Mouse (Mus musculus) hindbrain, embryonic 14.5 days (tissue): ENCODE results near the gene Mbnl3. TPM values are rescaled to one million over a fixed set of nuclear protein-coding genes. Genes with fewer than 3 reads are reported as not detected.

ENCODE experiments used
- ATAC-seq: fragments of 200-750 bp; cut with Nextera tagmentation; 2 replicates; pipeline ENCODE4 v1.8.0; 2017; ENCODE audit warnings: moderate number of reproducible peaks, mild to moderate bottlenecking, moderate TSS enrichment, moderate library complexity; ENCODE audit not compliant: low FRiP score
- DNase-seq: peaks from one replicate; pipeline ENCODE4 v3.0.0-alpha.2; 2015; ENCODE audit warnings: low spot score
- H3K27ac ChIP-seq: fragments of 300-500 bp; sonication (generic); 2 replicates; pipeline ENCODE4 v1.5.1; 2014; ENCODE audit warnings: mild to moderate bottlenecking, moderate library complexity
- H3K27me3 ChIP-seq: fragments of 300-500 bp; sonication (generic); 2 replicates; pipeline ENCODE4 v1.6.1; 2014; ENCODE audit warnings: mild to moderate bottlenecking, low read length, mixed read lengths; ENCODE audit not compliant: control insufficient read depth, insufficient read depth
- H3K36me3 ChIP-seq: fragments of 300-500 bp; sonication (generic); replicated peaks from 2 replicates; pipeline ENCODE4 v1.6.1; 2014; ENCODE audit not compliant: control insufficient read depth, insufficient read depth
- H3K4me1 ChIP-seq: fragments of 300-500 bp; sonication (generic); replicated peaks from 2 replicates; pipeline ENCODE4 v1.6.1; 2014; ENCODE audit warnings: antibody characterized with exemption, low read length, mixed read lengths; ENCODE audit not compliant: control insufficient read depth, insufficient read depth
- H3K4me2 ChIP-seq: fragments of 300-500 bp; sonication (generic); replicated peaks from 2 replicates; pipeline ENCODE4 v1.6.1; 2014; ENCODE audit warnings: mild to moderate bottlenecking, moderate library complexity
- H3K4me3 ChIP-seq: fragments of 300-500 bp; sonication (generic); replicated peaks from 2 replicates; pipeline ENCODE4 v1.5.1; 2014; ENCODE audit warnings: mild to moderate bottlenecking, low read length
- H3K9ac ChIP-seq: fragments of 300-500 bp; sonication (generic); 2 replicates; pipeline ENCODE4 v1.6.1; 2014
- H3K9me3 ChIP-seq: fragments of 300-500 bp; sonication (generic); 2 replicates; pipeline ENCODE4 v1.6.1; 2016; ENCODE audit warnings: low read length; ENCODE audit not compliant: control insufficient read depth
- WGBS: fragments of 180-500 bp; shearing (Covaris S2); extraction: QIAGEN DNeasy Blood & Tissue Kit; methylation state at CpG from one replicate; pipeline ENCODE4 v1.1.7; 2014; 5-methylcytosine and 5-hydroxymethylcytosine counted together
- polyA plus RNA-seq: library from polyadenylated mRNA; unstranded; fragments of >200 nt; fragmentation: Nextera tagmentation; extraction: Ambion mirVana; gene quantifications from 2 replicates; pipeline ENCODE4 v1.2.1, GENCODE M21; 2014

The Mbnl3 gene
- 0.95 and 1.1 TPM in 2 replicates for polyA plus RNA-seq

GRCm38 (mm10) chrX:51206432-51206831, at the start of gene Mbnl3:
Gene Mbnl3, minus strand, starts transcription at chrX:51206532.
- Histone ChIP-seq H3K4me3 (peak within 1 kb of the TSS; percentile 47), H3K4me1 (no peaks in the 10 kb centered on the region), H3K4me2 (peak within 1 kb of the TSS; percentile 79), H3K36me3 (no peaks in the 10 kb centered on the region), H3K9me3 (no peaks in the 10 kb centered on the region), H3K27ac (no peak within 1 kb of the TSS), H3K9ac (peak within 1 kb of the TSS; percentile 24; the same call in 1 of the 2 replicates), H3K27me3 (peaks cover 15% of the 10 kb centered on the region)
- WGBS: 41% methylated on average over 11 of the region's 11 CpGs
- no peak for DNase-seq
- no peak for ATAC-seq

GRCm38 (mm10) chrX:51205548-51206324, 596 bp downstream of the Mbnl3 start:
- Histone ChIP-seq H3K9me3 (no peaks in the 10 kb centered on the region), H3K4me1 (no peaks in the 10 kb centered on the region), H3K4me3 (peak overlapping the region; percentile 47), H3K9ac (peak overlapping the region; percentile 24; the same call in 1 of the 2 replicates), H3K27me3 (peaks cover 15% of the 10 kb centered on the region), H3K4me2 (peak overlapping the region; percentile 79), H3K36me3 (no peaks in the 10 kb centered on the region), H3K27ac (no peak overlapping the region)
- ATAC-seq (peak; percentile 57), DNase-seq (peak; percentile 38)
- WGBS: 21% methylated on average over 70 of the region's 79 CpGs

DNA sequence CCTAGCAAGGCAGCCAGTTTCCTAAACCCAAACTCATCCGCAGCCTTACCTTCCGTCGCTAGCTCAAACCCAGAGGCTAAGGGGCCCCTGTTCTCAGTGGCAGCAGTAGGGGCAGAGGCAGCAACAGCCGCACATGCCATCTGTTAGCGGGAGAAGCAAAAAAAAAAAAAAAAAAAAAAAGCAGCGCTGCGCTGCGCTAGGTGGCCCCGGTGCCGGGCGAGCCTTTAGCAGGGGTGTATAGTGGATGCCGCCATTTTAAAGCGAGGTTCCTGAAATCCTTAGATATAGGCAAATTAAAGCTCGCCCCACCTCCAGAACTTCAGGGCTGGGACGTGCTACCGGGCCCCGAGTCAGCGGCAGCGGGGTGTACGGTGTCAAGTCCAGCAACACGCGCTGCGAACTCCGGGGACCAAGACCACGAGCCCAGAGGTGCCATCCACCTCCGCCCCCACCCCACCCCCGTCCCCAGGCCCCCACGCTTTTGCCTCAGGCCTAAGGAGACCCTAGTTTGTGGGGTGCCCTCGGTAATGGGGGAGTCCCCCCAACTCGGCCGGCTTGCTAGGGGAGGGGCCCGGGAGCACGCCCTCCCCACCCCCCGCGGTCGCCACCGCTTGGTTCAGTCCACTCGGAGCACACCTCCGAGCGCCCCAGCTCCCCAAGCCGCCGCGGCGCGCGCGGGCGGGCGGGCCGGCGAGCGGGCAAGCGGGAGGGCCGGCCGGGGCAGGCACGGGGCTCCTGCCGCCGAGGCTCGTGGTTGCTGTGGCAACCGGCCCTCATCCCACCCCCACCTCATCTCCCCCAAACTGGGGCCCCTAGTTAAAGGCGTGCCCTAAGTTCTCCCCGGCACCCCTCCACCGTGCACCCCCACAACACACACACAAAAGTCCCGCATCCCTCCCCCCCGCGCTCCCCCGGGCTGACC, 1.4 kb downstream of the Mbnl3 start:
- H3K36me3 ChIP-seq: no peaks in the 10 kb centered on the region
- WGBS: 22% methylated on average over 37 of the region's 67 CpGs
- H3K27ac ChIP-seq: no peak overlapping the region
- peak overlapping the region; percentile 24; the same call in 1 of the 2 replicates for H3K9ac ChIP-seq
- H3K4me1 ChIP-seq: no peaks in the 10 kb centered on the region
- H3K4me3 ChIP-seq: peak overlapping the region; percentile 47
- ATAC-seq: peak; percentile 71
- H3K27me3 ChIP-seq: peaks cover 15% of the 10 kb centered on the region
- H3K4me2 ChIP-seq: peak overlapping the region; percentile 79
- H3K9me3 ChIP-seq: no peaks in the 10 kb centered on the region
- DNase-seq: no peak

GRCm38 (mm10) chrX:51197012-51197411, 9.3 kb downstream of the Mbnl3 start:
- H3K4me1 ChIP-seq: no peaks in the 10 kb centered on the region
- no peak overlapping the region for H3K27ac ChIP-seq
- ATAC-seq: no peak
- no peaks in the 10 kb centered on the region for H3K27me3 ChIP-seq
- no peak overlapping the region for H3K4me2 ChIP-seq
- H3K36me3 ChIP-seq: no peaks in the 10 kb centered on the region
- no peak overlapping the region for H3K9ac ChIP-seq
- H3K9me3 ChIP-seq: no peaks in the 10 kb centered on the region
- no peak overlapping the region for H3K4me3 ChIP-seq
- no peak for DNase-seq

GRCm38 (mm10) chrX:51171914-51172313, 34.4 kb downstream of the Mbnl3 start:
- DNase-seq (no peak), ATAC-seq (no peak)
- Histone ChIP-seq H3K36me3 (no peaks in the 10 kb centered on the region), H3K4me2 (no peak overlapping the region), H3K27ac (no peak overlapping the region), H3K4me3 (no peak overlapping the region), H3K27me3 (no peaks in the 10 kb centered on the region), H3K4me1 (no peaks in the 10 kb centered on the region), H3K9ac (no peak overlapping the region), H3K9me3 (no peaks in the 10 kb centered on the region)
- WGBS: 60% methylated on average over 2 of the region's 2 CpGs

DNA sequence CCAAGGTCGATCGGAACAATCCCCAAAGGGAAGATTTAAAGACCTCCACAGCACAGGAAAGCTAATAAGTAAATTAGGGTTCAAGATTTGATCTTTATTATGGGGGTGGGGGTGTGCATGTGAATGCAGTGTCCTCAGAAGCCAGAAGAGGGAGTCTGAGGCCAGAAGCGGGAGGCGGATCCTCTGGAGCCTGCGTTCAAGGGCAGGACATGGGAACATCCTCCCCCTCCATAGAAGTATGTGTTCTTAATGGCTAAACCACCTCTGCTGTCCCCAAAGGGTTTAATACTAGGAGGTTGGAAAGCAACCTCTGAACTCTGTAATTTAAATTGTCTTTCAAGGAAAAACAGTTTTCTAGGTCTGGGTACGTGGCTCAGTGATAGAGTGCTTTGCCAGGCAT, 34.9 kb downstream of the Mbnl3 start:
- H3K4me3 ChIP-seq: no peak overlapping the region
- no peak for DNase-seq
- 67% methylated on average over 6 of the region's 6 CpGs for WGBS
- H3K27ac ChIP-seq: no peak overlapping the region
- H3K36me3 ChIP-seq: no peaks in the 10 kb centered on the region
- no peaks in the 10 kb centered on the region for H3K9me3 ChIP-seq
- no peaks in the 10 kb centered on the region for H3K27me3 ChIP-seq
- no peaks in the 10 kb centered on the region for H3K4me1 ChIP-seq
- no peak overlapping the region for H3K9ac ChIP-seq
- no peak overlapping the region for H3K4me2 ChIP-seq
- ATAC-seq: no peak

GRCm38 (mm10) chrX:51170404-51170803, 35.9 kb downstream of the Mbnl3 start:
- DNase-seq (no peak), ATAC-seq (no peak)
- H3K27me3 ChIP-seq: no peaks in the 10 kb centered on the region
- no peaks in the 10 kb centered on the region for H3K9me3 ChIP-seq
- H3K36me3 ChIP-seq: no peaks in the 10 kb centered on the region
- 94% methylated on average over 1 of the region's 1 CpGs for WGBS
- no peak overlapping the region for H3K4me3 ChIP-seq
- H3K4me1 ChIP-seq: no peaks in the 10 kb centered on the region
- no peak overlapping the region for H3K27ac ChIP-seq
- no peak overlapping the region for H3K4me2 ChIP-seq
- H3K9ac ChIP-seq: no peak overlapping the region

DNA sequence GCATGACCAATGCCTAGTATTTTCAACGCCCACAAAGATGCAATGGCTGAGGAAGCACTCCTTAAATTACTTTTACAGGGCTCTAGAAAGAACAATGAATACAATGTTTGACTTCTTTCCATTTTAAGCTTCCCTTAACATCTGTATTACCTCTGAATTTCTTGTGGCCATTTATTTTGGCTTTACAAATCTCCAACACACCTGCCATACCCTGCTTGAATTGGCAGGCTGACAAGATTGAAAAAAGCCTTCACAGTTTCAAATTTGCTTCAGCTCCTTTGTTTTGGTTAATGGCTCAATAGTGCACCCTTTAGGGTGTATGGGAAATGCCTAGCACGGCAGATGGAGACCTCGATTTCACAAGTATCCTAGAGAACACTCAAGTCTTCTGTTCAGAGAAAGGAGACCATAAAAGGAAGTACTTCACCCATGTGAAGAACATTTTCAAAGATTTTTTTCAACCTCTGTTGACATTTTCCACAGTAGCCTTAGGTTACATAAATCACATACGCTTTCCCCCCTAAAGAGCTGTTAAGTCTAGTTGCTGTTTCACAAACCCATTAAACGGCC, 36.8 kb downstream of the Mbnl3 start:
- no peak for ATAC-seq
- H3K27ac ChIP-seq: no peak overlapping the region
- WGBS: 69% methylated on average over 5 of the region's 5 CpGs

DNA sequence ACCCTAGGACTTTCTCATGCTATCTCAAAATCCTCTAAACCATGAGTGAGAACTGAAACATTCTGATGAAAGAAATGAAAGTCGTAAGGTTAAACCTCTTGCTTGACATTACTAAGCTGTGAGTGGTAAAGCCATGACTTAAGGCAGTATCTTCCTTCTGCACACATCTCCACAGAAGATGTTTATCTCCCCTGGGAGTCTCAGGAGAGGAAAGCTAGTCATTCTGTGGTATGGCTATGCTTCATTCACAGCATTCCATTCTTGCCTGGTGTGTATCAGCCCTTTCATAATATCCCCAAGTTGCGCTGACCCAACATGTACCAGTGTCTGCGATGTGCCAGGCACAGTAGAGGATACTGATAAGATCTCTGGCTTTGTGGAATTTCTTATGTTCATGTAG, 38.4 kb downstream of the Mbnl3 start:
- Histone ChIP-seq H3K4me2 (no peak overlapping the region), H3K27me3 (no peaks in the 10 kb centered on the region), H3K9ac (no peak overlapping the region), H3K4me1 (no peaks in the 10 kb centered on the region), H3K27ac (no peak overlapping the region), H3K9me3 (no peaks in the 10 kb centered on the region), H3K4me3 (no peak overlapping the region), H3K36me3 (no peaks in the 10 kb centered on the region)
- no peak for DNase-seq
- WGBS: 95% methylated on average over 3 of the region's 3 CpGs
- no peak for ATAC-seq

More for the DNA sequence above, 36.8 kb downstream of the Mbnl3 start:
- Histone ChIP-seq H3K4me2 (no peak overlapping the region), H3K27me3 (no peaks in the 10 kb centered on the region), H3K4me1 (no peaks in the 10 kb centered on the region), H3K9ac (no peak overlapping the region), H3K36me3 (no peaks in the 10 kb centered on the region), H3K9me3 (no peaks in the 10 kb centered on the region), H3K4me3 (no peak overlapping the region)
- no peak for DNase-seq
